Mouse (Mus musculus) bone marrow macrophage, adult 2 months (primary cell): ENCODE data around the gene Mylk2.

ENCODE experiments used
- CTCF ChIP-seq: IDR thresholded peaks from 2 replicates; pipeline ENCODE4 v1.5.1; 2012; ENCODE audit warnings: low read depth, mild to moderate bottlenecking, low read length, moderate library complexity
- POLR2A ChIP-seq: IDR thresholded peaks from 2 replicates; pipeline ENCODE4 v1.6.1; 2012; ENCODE audit warnings: mild to moderate bottlenecking, low read depth, low read length, borderline replicate concordance

DNA sequence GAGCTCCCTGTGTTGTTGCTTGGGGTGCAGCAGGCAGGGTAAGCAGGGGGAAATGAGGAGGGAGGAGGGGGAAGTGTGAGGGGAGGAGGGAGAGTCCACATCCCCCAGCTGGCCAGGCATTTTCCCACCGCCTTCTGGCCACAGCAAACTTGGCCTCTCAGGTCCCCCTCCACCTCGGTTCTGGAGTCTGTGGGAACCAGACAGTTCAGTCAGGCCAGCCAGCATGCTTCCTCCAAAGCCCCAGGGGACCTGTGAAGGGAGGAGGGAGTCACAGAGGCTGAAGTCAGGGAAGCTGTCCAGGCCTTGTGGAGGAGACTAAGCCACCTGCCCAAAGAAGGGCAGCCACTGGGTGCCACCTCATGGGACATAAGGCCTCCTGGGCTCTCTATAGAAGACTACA, 19.1 kb downstream of the Mylk2 start:
- TF ChIP-seq CTCF (no peak), POLR2A (no peak)
